Mouse (Mus musculus) liver, adult 2 months (tissue): ENCODE results near the gene Uhrf1bp1l. TPM values are rescaled to one million over a fixed set of nuclear protein-coding genes. Genes with fewer than 3 reads are reported as not detected.

ENCODE experiments used
- DNase-seq: peaks from one replicate; pipeline ENCODE4 v3.0.0-alpha.2; 2011; ENCODE audit warnings: low read depth, low spot score; ENCODE audit errors: extremely low read depth
- H3K27ac ChIP-seq: fragments of 200-500 bp; replicated peaks from 2 replicates; pipeline ENCODE4 v1.5.1; 2012; ENCODE audit warnings: low read depth, mild to moderate bottlenecking, control low read depth, inconsistent platforms, low read length; ENCODE audit not compliant: insufficient read depth
- H3K27me3 ChIP-seq: fragments of 200-500 bp; 2 replicates; pipeline ENCODE4 v1.6.1; 2012; ENCODE audit warnings: mild to moderate bottlenecking, moderate library complexity, low read length, inconsistent platforms; ENCODE audit not compliant: control insufficient read depth, insufficient read depth
- H3K36me3 ChIP-seq: fragments of 200-500 bp; 2 replicates; pipeline ENCODE4 v1.6.1; 2012; ENCODE audit warnings: low read length, inconsistent platforms; ENCODE audit not compliant: control insufficient read depth, insufficient read depth
- H3K4me1 ChIP-seq: fragments of 200-500 bp; 2 replicates; pipeline ENCODE4 v1.6.1; 2011; ENCODE audit warnings: low read length; ENCODE audit not compliant: control insufficient read depth, insufficient read depth
- H3K4me3 ChIP-seq: fragments of 200-500 bp; 2 replicates; pipeline ENCODE4 v1.5.1; 2011; ENCODE audit warnings: low read depth, mild to moderate bottlenecking, control low read depth, low read length, moderate library complexity; ENCODE audit not compliant: insufficient read depth
- H3K79me2 ChIP-seq: fragments of 200-500 bp; 2 replicates; pipeline ENCODE4 v1.6.1; 2012; ENCODE audit warnings: inconsistent platforms, mild to moderate bottlenecking, low read length, moderate library complexity; ENCODE audit not compliant: control insufficient read depth, insufficient read depth
- H3K9ac ChIP-seq: fragments of 200-500 bp; 2 replicates; pipeline ENCODE4 v1.6.1; 2012; ENCODE audit warnings: low read depth, mild to moderate bottlenecking, control low read depth, inconsistent platforms, low read length
- CTCF ChIP-seq: fragments of 200-500 bp; IDR thresholded peaks from 2 replicates; pipeline ENCODE4 v1.5.1; 2011; ENCODE audit warnings: low read depth, low read length, control low read depth
- POLR2A ChIP-seq: fragments of 200-500 bp; IDR thresholded peaks from 2 replicates; pipeline ENCODE4 v1.6.1; 2011; ENCODE audit warnings: low read length, control low read depth; ENCODE audit not compliant: insufficient read depth; ENCODE audit errors: extremely low read depth
- WGBS: fragments of 180-500 bp; shearing (Covaris S2); methylation state at CpG from one replicate; pipeline ENCODE4 v1.1.7; 2018; 5-methylcytosine and 5-hydroxymethylcytosine counted together
- polyA plus RNA-seq: library from polyadenylated mRNA; depleted of rRNA; stranded (reverse); fragments of >200 nt; gene quantifications from 2 replicates; pipeline ENCODE4 v1.2.3, GENCODE M21; 2012
- total RNA-seq: library from RNA; depleted of rRNA; stranded (reverse); fragments of >200 nt; gene quantifications from 2 replicates; pipeline ENCODE4 v1.2.3, GENCODE M21; 2014

Uhrf1bp1l gene
- total and polyA plus RNA-seq, 2 experiments: 16.0 to 38.6 TPM

DNA sequence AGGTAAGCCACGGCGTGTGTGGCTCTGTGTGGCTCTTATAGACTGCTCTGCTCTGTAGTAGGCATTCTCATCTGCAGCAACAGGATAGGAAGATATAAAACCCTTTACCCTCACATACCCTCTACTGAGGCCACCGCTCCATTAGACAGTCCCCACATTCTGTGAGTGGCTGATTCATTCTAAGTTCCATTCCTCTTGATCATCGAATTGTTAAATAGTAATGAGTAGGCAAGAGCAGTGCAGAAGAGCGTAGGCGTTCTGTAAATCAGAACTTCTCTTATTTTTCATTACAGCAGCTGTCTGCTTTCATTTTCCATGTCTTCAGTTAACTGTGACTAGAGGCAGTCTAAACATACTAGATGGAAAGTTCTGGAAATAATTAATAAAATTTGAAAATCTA is 31.2 kb downstream of the Uhrf1bp1l start:
- no peak overlapping the region for H3K27ac ChIP-seq
- peaks cover 14% of the 10 kb centered on the region; the same call in 1 of the 2 replicates for H3K36me3 ChIP-seq
- no peak for TF ChIP-seq POLR2A
- no peak for TF ChIP-seq CTCF
- H3K27me3 ChIP-seq: no peaks in the 10 kb centered on the region
- DNase-seq: no peak
- H3K4me3 ChIP-seq: no peak overlapping the region
- H3K4me1 ChIP-seq: 0 out of 2 replicates have a peak, but pooled peaks cover 1% of the 10 kb centered on the region
- 92% methylated on average over 6 of the region's 6 CpGs for whole genome bisulfite sequencing
- H3K9ac ChIP-seq: no peak overlapping the region
- peaks cover 3% of the 10 kb centered on the region for H3K79me2 ChIP-seq

- H3K36me3 ChIP-seq: peaks cover 16% of the 10 kb centered on the region
These were observed 47.1 kb downstream of the Uhrf1bp1l start for GRCm38 (mm10) chr10:89791870-89792269.

DNA sequence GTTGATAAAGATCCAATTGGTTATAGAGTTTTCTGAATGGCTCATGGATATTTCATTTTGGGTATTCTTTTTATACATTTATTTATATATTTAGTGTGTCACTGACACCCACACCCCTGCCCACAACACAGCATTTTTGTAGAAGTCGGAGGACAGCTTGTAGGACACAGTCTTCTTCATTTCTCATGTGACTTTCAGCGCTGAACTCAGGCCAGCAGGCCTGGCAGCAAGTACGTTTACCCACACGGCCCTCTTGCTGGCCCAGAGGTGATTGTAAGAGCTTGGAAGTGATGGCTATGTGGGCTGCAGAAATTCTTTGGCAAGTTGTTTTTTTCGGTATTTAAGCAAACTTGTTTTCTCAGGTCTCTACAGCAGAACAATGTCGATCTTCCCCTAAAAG is 49.3 kb downstream of the Uhrf1bp1l start:
- 49% methylated on average over 6 of the region's 6 CpGs for WGBS
- peak; percentile 28 for DNase-seq

More at GRCm38 (mm10) chr10:89791870-89792269, 47.1 kb downstream of the Uhrf1bp1l start:
- no peak for TF ChIP-seq CTCF
- TF ChIP-seq POLR2A: no peak
- no peaks in the 10 kb centered on the region for H3K4me1 ChIP-seq
- DNase-seq: no peak
- H3K27me3 ChIP-seq: no peaks in the 10 kb centered on the region
- no peak overlapping the region for H3K9ac ChIP-seq
- no peak overlapping the region for H3K27ac ChIP-seq
- H3K79me2 ChIP-seq: no peaks in the 10 kb centered on the region
- no peak overlapping the region for H3K4me3 ChIP-seq
- 94% methylated on average over 4 of the region's 4 CpGs for WGBS

GRCm38 (mm10) chr10:89819146-89819545 is 74.4 kb downstream of the Uhrf1bp1l start:
- Histone ChIP-seq H3K36me3 (peaks cover 34% of the 10 kb centered on the region), H3K4me3 (no peak overlapping the region), H3K9ac (no peak overlapping the region), H3K27ac (no peak overlapping the region), H3K79me2 (no peaks in the 10 kb centered on the region), H3K27me3 (no peaks in the 10 kb centered on the region), H3K4me1 (no peaks in the 10 kb centered on the region)
- WGBS: 65% methylated on average over 4 of the region's 4 CpGs
- DNase-seq: no peak
- TF ChIP-seq POLR2A (no peak), CTCF (no peak)

More for the DNA sequence above, 49.3 kb downstream of the Uhrf1bp1l start:
- H3K27ac ChIP-seq: no peak overlapping the region
- H3K4me3 ChIP-seq: no peak overlapping the region
- no peaks in the 10 kb centered on the region for H3K4me1 ChIP-seq
- TF ChIP-seq CTCF (no peak), POLR2A (no peak)
- H3K79me2 ChIP-seq: no peaks in the 10 kb centered on the region
- no peak overlapping the region for H3K9ac ChIP-seq
- no peaks in the 10 kb centered on the region for H3K27me3 ChIP-seq
- peaks cover 14% of the 10 kb centered on the region for H3K36me3 ChIP-seq

DNA sequence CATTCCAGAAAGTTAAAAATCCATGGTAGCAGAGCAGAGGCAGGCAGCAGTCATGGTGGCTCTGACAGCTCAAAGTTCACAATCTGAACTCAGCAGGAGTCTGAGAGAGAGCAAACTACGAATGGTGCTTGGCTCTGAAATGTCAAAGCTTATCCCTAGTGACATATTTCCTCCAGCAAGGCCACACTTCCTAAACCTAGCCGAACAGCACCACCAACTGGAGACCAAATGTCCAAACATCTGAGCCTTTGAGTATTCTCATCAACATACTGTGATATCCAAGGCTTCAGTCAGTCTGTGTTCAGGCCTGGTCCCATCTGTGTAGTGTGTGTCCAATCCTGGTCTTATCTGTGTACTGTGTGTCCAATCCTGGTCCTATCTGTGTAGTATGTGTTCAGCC is 79.1 kb downstream of the Uhrf1bp1l start:
- Histone ChIP-seq H3K79me2 (no peaks in the 10 kb centered on the region), H3K27me3 (no peaks in the 10 kb centered on the region), H3K9ac (no peak overlapping the region), H3K4me1 (no peaks in the 10 kb centered on the region), H3K36me3 (peaks cover 14% of the 10 kb centered on the region), H3K4me3 (no peak overlapping the region), H3K27ac (no peak overlapping the region)
- TF ChIP-seq POLR2A: no peak
- WGBS: 18% methylated on average over 2 of the region's 2 CpGs
- peak; percentile 60 for DNase-seq

- no peaks in the 10 kb centered on the region for H3K79me2 ChIP-seq
- TF ChIP-seq POLR2A: no peak
- TF ChIP-seq CTCF: no peak
- no peak overlapping the region for H3K4me3 ChIP-seq
- H3K36me3 ChIP-seq: peaks cover 5% of the 10 kb centered on the region; the same call in 1 of the 2 replicates
- H3K4me1 ChIP-seq: no peaks in the 10 kb centered on the region
- no peak overlapping the region for H3K27ac ChIP-seq
- WGBS: 90% methylated on average over 3 of the region's 3 CpGs
- no peaks in the 10 kb centered on the region for H3K27me3 ChIP-seq
- no peak overlapping the region for H3K9ac ChIP-seq
- DNase-seq: no peak
These were observed 82.1 kb downstream of the Uhrf1bp1l start for GRCm38 (mm10) chr10:89826896-89827295.
